ENCODE assay signal across 11 mouse cellular contexts in the genomic region with DNA sequence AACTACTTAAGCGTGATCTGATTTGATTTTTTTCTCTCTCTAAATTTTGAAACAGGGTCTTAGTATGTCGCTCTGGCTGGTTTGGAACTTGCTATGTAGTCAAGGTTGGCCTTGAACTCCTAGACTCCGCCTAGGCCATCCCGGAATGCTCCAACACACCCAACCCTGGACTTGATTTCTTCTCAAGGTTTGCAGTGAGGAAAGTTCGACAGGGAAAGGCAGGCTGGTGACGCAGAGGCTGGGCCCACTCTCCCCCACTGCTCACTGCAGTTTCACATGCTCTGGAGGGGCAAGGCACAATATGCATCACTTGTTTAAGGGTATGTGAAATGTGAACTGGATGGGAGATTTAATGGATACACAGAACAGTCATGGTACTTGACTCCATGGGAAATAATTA. TPM values are rescaled to one million over a fixed set of nuclear protein-coding genes. Genes with fewer than 3 reads are reported as not detected.
DNase-seq lines count a peak whose midpoint lies in the region; ATAC-seq and TF ChIP-seq lines count a peak whose summit lies in the region.
"Had no signal": no experiment of that assay in that cellular context is flagged by ENCODE, and none has a peak within 500 bp of the region (broad histone marks: within the 10 kb centered on the region; RNA-seq: fewer than 3 reads in every experiment).

No protein-coding gene starts in this region.

- peak overlapping the region; percentile 80 for H3K4me2 ChIP-seq in heart, embryonic 16.5 days (ENCODE audit: low read depth, low read length)
- peak overlapping the region; percentile 83 for H3K4me2 ChIP-seq in limb, embryonic 12.5 days
- H3K4me2 ChIP-seq in intestine, postnatal 0 days (replicated peaks; ENCODE audit: low read depth): 0 out of 2 replicates have a peak overlapping the region, but pooled peaks have one; percentile 88

- H3K4me3 ChIP-seq in heart, embryonic 16.5 days (ENCODE audit: low read length): peak overlapping the region; percentile 70; the same call in 1 of the 2 replicates
- no peak overlapping the region for H3K4me3 ChIP-seq in limb, embryonic 12.5 days (replicated peaks)
- H3K4me3 ChIP-seq in limb, embryonic 10.5 days: no peak overlapping the region
- H3K4me3 ChIP-seq in intestine, postnatal 0 days (ENCODE audit: low read depth, low read length): no peak overlapping the region
- H3K4me3 ChIP-seq: liver, embryonic 13.5 days; midbrain, embryonic 13.5 days had no signal

- peak overlapping the region; percentile 90; the same call in 1 of the 2 replicates for H3K9ac ChIP-seq in heart, embryonic 16.5 days (ENCODE audit: low read length)
- no peak overlapping the region for H3K9ac ChIP-seq in limb, embryonic 12.5 days (replicated peaks)
- H3K9ac ChIP-seq in intestine, postnatal 0 days (ENCODE audit: low read depth, low read length): no peak overlapping the region
- H3K9ac ChIP-seq: liver, embryonic 13.5 days; midbrain, embryonic 13.5 days had no signal

- H3K27ac ChIP-seq in heart, embryonic 16.5 days (ENCODE audit: low read length): no peak overlapping the region
- no peak overlapping the region for H3K27ac ChIP-seq in limb, embryonic 12.5 days
- no peak overlapping the region for H3K27ac ChIP-seq in limb, embryonic 10.5 days
- no peak overlapping the region for H3K27ac ChIP-seq in intestine, postnatal 0 days (ENCODE audit: low read depth, low read length)
- H3K27ac ChIP-seq: left cerebral cortex, adult 2 months; liver, embryonic 13.5 days; midbrain, embryonic 13.5 days had no signal

- no peak for ATAC-seq in heart, embryonic 16.5 days (replicated peaks; ENCODE audit: extremely low read depth, insufficient read depth, low FRiP score)
- ATAC-seq in limb, embryonic 12.5 days (ENCODE audit: insufficient number of reproducible peaks, insufficient read depth, low FRiP score, low TSS enrichment, low read depth): no peak
- no peak for ATAC-seq in intestine, postnatal 0 days
- ATAC-seq: midbrain, embryonic 13.5 days had no signal

- H3K4me1 ChIP-seq in heart, embryonic 16.5 days (ENCODE audit: control insufficient read depth, insufficient read depth, low read length): peaks cover 41% of the 10 kb centered on the region
- H3K4me1 ChIP-seq in limb, embryonic 12.5 days (replicated peaks): peaks cover 37% of the 10 kb centered on the region
- H3K4me1 ChIP-seq in limb, embryonic 10.5 days: peaks cover 38% of the 10 kb centered on the region
- no peaks in the 10 kb centered on the region; the same call in 1 of the 2 replicates for H3K4me1 ChIP-seq in intestine, postnatal 0 days (replicated peaks; ENCODE audit: control insufficient read depth, insufficient read depth, low read length)

- H3K27me3 ChIP-seq in heart, embryonic 16.5 days (ENCODE audit: control insufficient read depth, insufficient read depth, low read length): no peaks in the 10 kb centered on the region
- no peaks in the 10 kb centered on the region for H3K27me3 ChIP-seq in limb, embryonic 12.5 days
- no peaks in the 10 kb centered on the region for H3K27me3 ChIP-seq in limb, embryonic 10.5 days (ENCODE audit: low read depth, poor library complexity, severe bottlenecking)
- H3K27me3 ChIP-seq in intestine, postnatal 0 days (replicated peaks; ENCODE audit: control insufficient read depth, insufficient read depth, low read length): no peaks in the 10 kb centered on the region
- H3K27me3 ChIP-seq: midbrain, embryonic 13.5 days had no signal

- H3K9me3 ChIP-seq in heart, embryonic 16.5 days (replicated peaks; ENCODE audit: control insufficient read depth, low read length): no peaks in the 10 kb centered on the region
- no peaks in the 10 kb centered on the region for H3K9me3 ChIP-seq in limb, embryonic 12.5 days
- no peaks in the 10 kb centered on the region for H3K9me3 ChIP-seq in limb, embryonic 10.5 days (replicated peaks)
- H3K9me3 ChIP-seq in intestine, postnatal 0 days (ENCODE audit: control insufficient read depth): no peaks in the 10 kb centered on the region
- H3K9me3 ChIP-seq: liver, embryonic 13.5 days; midbrain, embryonic 13.5 days had no signal

- intact Hi-C loops in heart, postnatal 14 days (cut with DNase I): no loop called here

- H3K36me3 ChIP-seq in heart, embryonic 16.5 days (ENCODE audit: control insufficient read depth, insufficient read depth): peaks cover 5% of the 10 kb centered on the region
- 0 out of 2 replicates have a peak, but pooled peaks cover 11% of the 10 kb centered on the region for H3K36me3 ChIP-seq in limb, embryonic 12.5 days
- H3K36me3 ChIP-seq in limb, embryonic 10.5 days: peaks cover 15% of the 10 kb centered on the region
- H3K36me3 ChIP-seq in intestine, postnatal 0 days (ENCODE audit: control insufficient read depth, insufficient read depth): peaks cover 11% of the 10 kb centered on the region; the same call in 1 of the 2 replicates
- H3K36me3 ChIP-seq: liver, embryonic 13.5 days had no signal

- no peak for DNase-seq in heart, postnatal 14 days
- DNase-seq in limb, embryonic 10.5 days (ENCODE audit: low spot score): no peak
- DNase-seq in ZHBTc4 (ENCODE audit: low read depth, low spot score): peak; percentile 41
- no peak for DNase-seq in T-cell, adult 2 months (ENCODE audit: low spot score)
- DNase-seq in layer of hippocampus, adult 18-20 months (ENCODE audit: low spot score in 2 of 2): no peak
- DNase-seq: liver, embryonic 13.5 days had no signal

- no peak for TF ChIP-seq CTCF in intestine, postnatal 0 days (IDR thresholded peaks at IDR 0.05; ENCODE audit: low read depth)

- WGBS in heart, embryonic 16.5 days: 72% methylated on average over 6 of the region's 6 CpGs
- 87% methylated on average over 6 of the region's 6 CpGs for WGBS in limb, embryonic 12.5 days
- WGBS in limb, embryonic 10.5 days: 89% methylated on average over 6 of the region's 6 CpGs
- 76% methylated on average over 6 of the region's 6 CpGs for WGBS in intestine, postnatal 0 days

RNA-seq across cellular contexts. Expression of gene Lamc1, which starts 3.3 kb away (rescaled TPM):
- polyA plus RNA-seq in heart, embryonic 16.5 days (2015; fragmentation: Nextera tagmentation; extraction: Ambion mirVana): 73.8 and 85.3 TPM in 2 replicates
- 100 to 1,000 TPM; 303 to 323 TPM for total RNA-seq in heart, postnatal 14 days (2021)
- 32.4 and 37.8 TPM in 2 replicates for polyA plus RNA-seq in limb, embryonic 12.5 days (2016; fragmentation: Nextera tagmentation; extraction: Ambion mirVana)
- polyA plus RNA-seq in limb, embryonic 10.5 days (2016; fragmentation: Nextera tagmentation; extraction: Ambion mirVana): 25.4 and 25.6 TPM in 2 replicates
- 39.2 and 44.5 TPM in 2 replicates for polyA plus RNA-seq in intestine, postnatal 0 days (2015; fragmentation: Nextera tagmentation; extraction: Ambion mirVana)
- total RNA-seq in layer of hippocampus, adult 18-20 months (2021): 10 to 100 TPM; 21.9 to 27.8 TPM
